Mouse (Mus musculus): ENCODE data around the gene 2010111I01Rik. TPM values are rescaled to one million over a fixed set of nuclear protein-coding genes. Genes with fewer than 3 reads are reported as not detected.
A peak's percentile ranks its signal among the peaks of the same experiment; 100 is the strongest.

The 2010111I01Rik gene
- polyA plus RNA-seq, 1 experiment from 2014 or later, result 28.5 TPM

- DNase-seq (ENCODE audit: low spot score), result no peak
- H3K27me3 ChIP-seq (ENCODE audit: low read depth, poor library complexity, severe bottlenecking), result peaks cover 2% of the 10 kb centered on the region; the same call in 1 of the 2 replicates
- no peak overlapping the region for H3K4me3 ChIP-seq
- no peaks in the 10 kb centered on the region for H3K9me3 ChIP-seq (replicated peaks)
- H3K4me1 ChIP-seq, result peaks cover 30% of the 10 kb centered on the region
- peaks cover 37% of the 10 kb centered on the region for H3K36me3 ChIP-seq
- no peak overlapping the region for H3K27ac ChIP-seq (replicated peaks)
Measured at GRCm38 (mm10) chr13:63283236-63283635, 318.5 kb downstream of the 2010111I01Rik start.

- no peak overlapping the region for H3K27ac ChIP-seq (replicated peaks)
- H3K9me3 ChIP-seq (replicated peaks), result no peaks in the 10 kb centered on the region
- no peaks in the 10 kb centered on the region for H3K27me3 ChIP-seq (ENCODE audit: low read depth, poor library complexity, severe bottlenecking)
- peaks cover 17% of the 10 kb centered on the region for H3K4me1 ChIP-seq
- peaks cover 42% of the 10 kb centered on the region for H3K36me3 ChIP-seq
- 92% methylated on average over 3 of the region's 3 CpGs for WGBS
- DNase-seq (ENCODE audit: low spot score), result no peak
- no peak overlapping the region for H3K4me3 ChIP-seq
Measured at GRCm38 (mm10) chr13:63284748-63285147, 320.1 kb downstream of the 2010111I01Rik start.

- DNase-seq (ENCODE audit: low spot score), result no peak
- H3K9me3 ChIP-seq (replicated peaks), result no peaks in the 10 kb centered on the region
- 0 out of 2 replicates have a peak, but pooled peaks cover 3% of the 10 kb centered on the region for H3K4me1 ChIP-seq
- H3K27ac ChIP-seq (replicated peaks), result no peak overlapping the region
- WGBS, result 88% methylated on average over 11 of the region's 11 CpGs
- peaks cover 52% of the 10 kb centered on the region for H3K36me3 ChIP-seq
- no peak overlapping the region for H3K4me3 ChIP-seq
- no peaks in the 10 kb centered on the region for H3K27me3 ChIP-seq (ENCODE audit: low read depth, poor library complexity, severe bottlenecking)
Measured at GRCm38 (mm10) chr13:63286483-63287102, 321.9 kb downstream of the 2010111I01Rik start.

GRCm38 (mm10) chr13:63289152-63289551 lies 324.5 kb downstream of the 2010111I01Rik start:
- peaks cover 17% of the 10 kb centered on the region for H3K4me1 ChIP-seq
- DNase-seq (ENCODE audit: low spot score), result no peak
- H3K9me3 ChIP-seq (replicated peaks), result no peaks in the 10 kb centered on the region
- no peak overlapping the region for H3K4me3 ChIP-seq
- 77% methylated on average over 4 of the region's 4 CpGs for WGBS
- H3K36me3 ChIP-seq, result peaks cover 42% of the 10 kb centered on the region
- no peak overlapping the region for H3K27ac ChIP-seq (replicated peaks)
- H3K27me3 ChIP-seq (ENCODE audit: low read depth, poor library complexity, severe bottlenecking), result no peaks in the 10 kb centered on the region

GRCm38 (mm10) chr13:63289687-63290086 lies 325.0 kb downstream of the 2010111I01Rik start:
- no peak for DNase-seq (ENCODE audit: low spot score)
- Histone ChIP-seq H3K27ac (replicated peaks) (no peak overlapping the region), H3K27me3 (ENCODE audit: low read depth, poor library complexity, severe bottlenecking) (no peaks in the 10 kb centered on the region), H3K4me3 (no peak overlapping the region), H3K36me3 (peaks cover 42% of the 10 kb centered on the region), H3K9me3 (replicated peaks) (no peaks in the 10 kb centered on the region), H3K4me1 (peaks cover 22% of the 10 kb centered on the region)
- WGBS, result 88% methylated on average over 5 of the region's 5 CpGs

GRCm38 (mm10) chr13:63290126-63290525 lies 325.4 kb downstream of the 2010111I01Rik start:
- peaks cover 41% of the 10 kb centered on the region for H3K36me3 ChIP-seq
- no peaks in the 10 kb centered on the region for H3K9me3 ChIP-seq (replicated peaks)
- H3K4me1 ChIP-seq, result peaks cover 27% of the 10 kb centered on the region
- no peak overlapping the region for H3K4me3 ChIP-seq
- H3K27ac ChIP-seq (replicated peaks), result no peak overlapping the region
- no peak for DNase-seq (ENCODE audit: low spot score)
- H3K27me3 ChIP-seq (ENCODE audit: low read depth, poor library complexity, severe bottlenecking), result no peaks in the 10 kb centered on the region
- WGBS, result 92% methylated on average over 4 of the region's 4 CpGs

- Histone ChIP-seq H3K4me3 (no peak overlapping the region), H3K36me3 (peaks cover 34% of the 10 kb centered on the region), H3K27me3 (ENCODE audit: low read depth, poor library complexity, severe bottlenecking) (no peaks in the 10 kb centered on the region), H3K9me3 (replicated peaks) (no peaks in the 10 kb centered on the region), H3K27ac (replicated peaks) (no peak overlapping the region), H3K4me1 (peaks cover 32% of the 10 kb centered on the region)
- 94% methylated on average over 6 of the region's 6 CpGs for WGBS
- no peak for DNase-seq (ENCODE audit: low spot score)
Measured at GRCm38 (mm10) chr13:63291016-63291415, 326.3 kb downstream of the 2010111I01Rik start.

GRCm38 (mm10) chr13:63293647-63294046 lies 329.0 kb downstream of the 2010111I01Rik start:
- 59% methylated on average over 3 of the region's 3 CpGs for WGBS

GRCm38 (mm10) chr13:63294359-63295193 lies 329.9 kb downstream of the 2010111I01Rik start:
- peak; percentile 31 for DNase-seq (ENCODE audit: low spot score)
- WGBS, result 37% methylated on average over 15 of the region's 15 CpGs
- no peak overlapping the region for H3K4me3 ChIP-seq
- H3K36me3 ChIP-seq, result peaks cover 45% of the 10 kb centered on the region
- peaks cover 6% of the 10 kb centered on the region; the same call in 1 of the 2 replicates for H3K27me3 ChIP-seq (ENCODE audit: low read depth, poor library complexity, severe bottlenecking)
- peak overlapping the region; percentile 71 for H3K27ac ChIP-seq (replicated peaks)
- H3K9me3 ChIP-seq (replicated peaks), result no peaks in the 10 kb centered on the region
- peaks cover 32% of the 10 kb centered on the region for H3K4me1 ChIP-seq

More at GRCm38 (mm10) chr13:63293647-63294046, 329.0 kb downstream of the 2010111I01Rik start:
- H3K4me1 ChIP-seq, result peaks cover 32% of the 10 kb centered on the region
- H3K4me3 ChIP-seq, result no peak overlapping the region
- no peaks in the 10 kb centered on the region for H3K9me3 ChIP-seq (replicated peaks)
- peak overlapping the region; percentile 71; the same call in 1 of the 2 replicates for H3K27ac ChIP-seq (replicated peaks)
- peaks cover 37% of the 10 kb centered on the region for H3K36me3 ChIP-seq
- DNase-seq (ENCODE audit: low spot score), result no peak
- peaks cover 6% of the 10 kb centered on the region; the same call in 1 of the 2 replicates for H3K27me3 ChIP-seq (ENCODE audit: low read depth, poor library complexity, severe bottlenecking)

GRCm38 (mm10) chr13:63296300-63296699 lies 331.6 kb downstream of the 2010111I01Rik start:
- Histone ChIP-seq H3K36me3 (peaks cover 53% of the 10 kb centered on the region), H3K27me3 (ENCODE audit: low read depth, poor library complexity, severe bottlenecking) (peaks cover 6% of the 10 kb centered on the region; the same call in 1 of the 2 replicates), H3K4me1 (peaks cover 32% of the 10 kb centered on the region), H3K9me3 (replicated peaks) (no peaks in the 10 kb centered on the region), H3K4me3 (no peak overlapping the region), H3K27ac (replicated peaks) (no peak overlapping the region)
- 92% methylated on average over 11 of the region's 11 CpGs for WGBS
- DNase-seq (ENCODE audit: low spot score), result no peak

- peaks cover 6% of the 10 kb centered on the region; the same call in 1 of the 2 replicates for H3K27me3 ChIP-seq (ENCODE audit: low read depth, poor library complexity, severe bottlenecking)
- H3K9me3 ChIP-seq (replicated peaks), result no peaks in the 10 kb centered on the region
- no peak for DNase-seq (ENCODE audit: low spot score)
- peaks cover 60% of the 10 kb centered on the region for H3K36me3 ChIP-seq
- H3K4me3 ChIP-seq, result no peak overlapping the region
- H3K4me1 ChIP-seq, result peaks cover 39% of the 10 kb centered on the region
- WGBS, result 94% methylated on average over 2 of the region's 2 CpGs
- no peak overlapping the region for H3K27ac ChIP-seq (replicated peaks)
Measured at GRCm38 (mm10) chr13:63297003-63297402, 332.3 kb downstream of the 2010111I01Rik start.

GRCm38 (mm10) chr13:63297933-63298332 lies 333.2 kb downstream of the 2010111I01Rik start:
- Histone ChIP-seq H3K9me3 (replicated peaks) (no peaks in the 10 kb centered on the region), H3K36me3 (peaks cover 68% of the 10 kb centered on the region), H3K4me3 (no peak overlapping the region), H3K4me1 (peaks cover 45% of the 10 kb centered on the region), H3K27ac (replicated peaks) (no peak overlapping the region), H3K27me3 (ENCODE audit: low read depth, poor library complexity, severe bottlenecking) (peaks cover 6% of the 10 kb centered on the region; the same call in 1 of the 2 replicates)
- no peak for DNase-seq (ENCODE audit: low spot score)
- WGBS, result 88% methylated on average over 3 of the region's 3 CpGs

GRCm38 (mm10) chr13:63298931-63299330 lies 334.2 kb downstream of the 2010111I01Rik start:
- peaks cover 6% of the 10 kb centered on the region; the same call in 1 of the 2 replicates for H3K27me3 ChIP-seq (ENCODE audit: low read depth, poor library complexity, severe bottlenecking)
- no peak for DNase-seq (ENCODE audit: low spot score)
- peaks cover 39% of the 10 kb centered on the region for H3K4me1 ChIP-seq
- H3K4me3 ChIP-seq, result no peak overlapping the region
- H3K9me3 ChIP-seq (replicated peaks), result no peaks in the 10 kb centered on the region
- 92% methylated on average over 5 of the region's 5 CpGs for WGBS
- peaks cover 78% of the 10 kb centered on the region for H3K36me3 ChIP-seq
- no peak overlapping the region for H3K27ac ChIP-seq (replicated peaks)
